Mouse (Mus musculus) adrenal gland, adult 18-20 months (tissue): ENCODE measurements around the gene Slc30a3. TPM values are rescaled to one million over a fixed set of nuclear protein-coding genes. Genes with fewer than 3 reads are reported as not detected.
"Not testable (repeated sequence)": the region's sequence is repeated elsewhere in the genome, so short reads cannot be mapped to it uniquely, and the experiment has no call there.

Experiments used
- DNase-seq, 2 experiments: peaks; one replicate each; pipeline ENCODE4 v3.0.0; 2021 to 2022; ENCODE audit warnings: low spot score in 2 of 2
- total RNA-seq, 2 experiments: library from RNA; stranded (reverse); gene quantifications; 1 replicate in 1 of 2; 2 replicates in 1 of 2; pipeline ENCODE4 v1.2.3; 2021

Slc30a3 gene
- total RNA-seq, 2 experiments from 2014 or later: not detected

DNA sequence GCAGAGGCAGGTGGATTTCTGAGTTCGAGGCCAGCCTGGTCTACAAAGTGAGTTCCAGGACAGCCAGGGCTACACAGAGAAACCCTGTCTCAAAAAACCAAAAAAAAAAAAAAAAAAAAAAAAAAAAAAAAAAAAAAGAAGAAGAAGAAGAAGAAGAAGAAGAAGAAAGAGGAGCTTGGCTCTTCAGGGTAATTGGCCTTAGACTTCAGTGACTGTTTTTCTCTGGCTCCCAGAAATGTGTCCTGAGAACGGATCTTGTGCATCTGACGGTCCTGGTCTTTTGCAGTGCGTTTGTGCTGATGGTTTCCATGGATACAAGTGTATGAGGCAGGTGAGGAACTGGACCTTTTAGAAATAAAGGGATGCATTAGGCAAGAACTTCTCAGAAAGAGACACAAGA is 54.3 kb downstream of the Slc30a3 start:
- not testable (repeated sequence) for DNase-seq

DNA sequence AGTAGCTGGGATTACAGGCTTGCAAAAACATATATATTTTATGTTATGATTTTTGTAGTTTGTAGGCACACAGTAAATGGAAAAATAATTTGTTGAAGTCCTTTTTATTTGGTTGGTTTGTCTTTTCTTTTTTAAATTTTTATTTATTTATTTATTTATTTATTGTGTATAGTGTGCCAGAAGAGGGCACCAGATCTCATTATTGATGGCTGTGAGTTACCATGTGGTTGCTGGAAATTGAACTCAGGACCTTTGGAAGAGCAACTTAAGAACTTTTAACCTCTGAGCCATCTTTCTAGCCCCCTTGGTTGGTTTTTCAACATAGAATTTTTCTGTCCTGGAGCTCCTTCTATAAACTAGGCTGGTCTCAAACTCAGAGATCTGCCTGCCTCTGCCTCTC is 57.6 kb downstream of the Slc30a3 start:
- DNase-seq: no peak

GRCm38 (mm10) chr5:31048763-31049641 is 59.0 kb downstream of the Slc30a3 start, which contains the start of gene Slc5a6:
Slc5a6 (minus strand) TSS chr5:31048924.
- DNase-seq: no peak

- peak; percentile 98 for DNase-seq
Measured at GRCm38 (mm10) chr5:31047848-31048762, 59.9 kb downstream of the Slc30a3 start, which contains the start of gene Atraid. Atraid (plus strand) TSS chr5:31048312.

- DNase-seq: no peak
Measured at GRCm38 (mm10) chr5:31047074-31047473, 61.0 kb downstream of the Slc30a3 start.

- no peak for DNase-seq
Measured at GRCm38 (mm10) chr5:31046416-31046815, 61.6 kb downstream of the Slc30a3 start.

DNA sequence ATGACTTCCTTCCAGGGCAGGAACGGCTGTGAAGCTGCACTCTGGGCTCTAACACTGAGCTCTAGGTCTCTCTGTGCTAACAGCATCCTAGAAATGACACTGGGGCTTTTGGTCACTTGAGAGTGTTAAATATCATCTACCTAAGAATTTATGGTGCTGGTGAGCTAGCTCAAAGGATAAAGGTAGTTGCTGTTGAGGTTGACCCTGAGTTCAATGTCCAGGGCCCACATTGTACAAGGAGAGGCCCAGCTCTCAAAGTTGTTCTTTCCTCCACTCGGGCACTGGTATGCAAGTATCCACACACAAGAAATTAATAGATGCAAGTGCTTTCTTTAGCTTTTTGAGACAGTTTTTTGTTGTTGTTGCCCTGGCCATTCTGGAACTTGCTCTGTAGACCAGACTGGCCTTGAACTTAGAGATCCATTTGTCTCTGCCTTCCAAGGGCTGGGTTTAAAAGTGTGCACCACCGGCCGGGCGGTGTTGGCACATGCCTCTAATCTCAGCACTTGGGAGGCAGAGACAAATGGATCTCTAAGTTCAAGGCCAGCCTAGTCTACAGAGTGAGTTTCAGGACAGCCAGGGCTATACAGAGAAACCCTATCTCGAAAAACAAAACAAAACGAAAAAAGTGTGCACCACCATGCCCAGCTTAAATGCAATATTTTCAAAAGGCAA is 69.7 kb downstream of the Slc30a3 start:
- DNase-seq: no peak

DNA sequence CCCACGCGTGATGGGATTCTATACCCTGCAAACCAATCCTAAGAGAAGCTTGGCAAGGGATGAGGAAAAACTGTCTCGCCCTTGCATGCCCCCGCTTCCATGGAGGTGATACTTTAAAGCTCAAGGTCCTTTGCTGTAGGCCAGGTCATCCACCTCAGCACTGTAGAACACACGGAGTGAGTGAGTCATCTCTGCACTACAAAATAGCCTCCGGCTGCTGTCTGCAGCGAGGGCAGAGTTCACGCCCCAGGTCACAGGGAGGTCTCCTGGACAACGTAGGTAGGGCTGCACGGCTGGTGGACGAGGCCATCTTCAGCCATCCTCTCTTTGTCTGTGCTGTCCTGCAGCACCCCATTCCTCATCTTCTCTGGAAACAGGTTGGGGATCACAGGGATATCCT is 71.5 kb downstream of the Slc30a3 start:
- DNase-seq: not testable (repeated sequence)

Other genes starting within 250 kb of the Slc30a3 start
- gene Tmem214, start 240.2 kb downstream of the Slc30a3 start, total RNA-seq: 10 to 100 TPM; 54.0 to 57.3 TPM
- 1 to 10 TPM; 8.3 TPM for gene Agbl5, start 219.5 kb downstream of the Slc30a3 start, total RNA-seq
- gene Ost4, start 200.4 kb downstream of the Slc30a3 start, total RNA-seq: 100 to 1,000 TPM; 219 to 254 TPM
- gene Emilin1, start 194.8 kb downstream of the Slc30a3 start, total RNA-seq: 10 to 100 TPM; 36.3 to 38.9 TPM
- gene Khk, start 186.8 kb downstream of the Slc30a3 start, total RNA-seq: 10 to 100 TPM; 58.3 to 59.0 TPM
- 1 to 10 TPM; 1.0 to 1.9 TPM for gene Cgref1, start 162.6 kb downstream of the Slc30a3 start, total RNA-seq
- gene Preb, start 147.9 kb downstream of the Slc30a3 start, total RNA-seq: 100 to 1,000 TPM; 146 to 149 TPM
- gene Tcf23, start 139.6 kb downstream of the Slc30a3 start, total RNA-seq: 1 to 10 TPM; 1.3 to 2.4 TPM
- gene Atraid, start 59.9 kb downstream of the Slc30a3 start, total RNA-seq: 100 to 1,000 TPM; 104 to 109 TPM
- gene Slc5a6, start 59.3 kb downstream of the Slc30a3 start, total RNA-seq: 10 to 100 TPM; 31.6 to 33.1 TPM
- gene Cad, start 53.5 kb downstream of the Slc30a3 start, total RNA-seq: 10 to 100 TPM; 17.5 to 25.4 TPM
- not detected for gene Dnajc5g, start 2.0 kb downstream of the Slc30a3 start, total RNA-seq
- gene Trim54, start 8.5 kb upstream of the Slc30a3 start, total RNA-seq: under 1 TPM in 1 of 2 experiments, not detected in 1; 0.35 TPM
- not detected for gene Ucn, start 30.6 kb upstream of the Slc30a3 start, total RNA-seq
- 10 to 100 TPM; 59.1 to 61.5 TPM for gene Mpv17, start 46.0 kb upstream of the Slc30a3 start, total RNA-seq
- 1 to 10 TPM; 1.9 to 2.2 TPM for gene Gm29609, start 71.7 kb upstream of the Slc30a3 start, total RNA-seq
- gene Gtf3c2, start 71.9 kb upstream of the Slc30a3 start, total RNA-seq: 10 to 100 TPM; 43.8 to 55.2 TPM
- gene Snx17, start 85.0 kb upstream of the Slc30a3 start, total RNA-seq: 100 to 1,000 TPM; 103 to 108 TPM
- gene Eif2b4, start 85.2 kb upstream of the Slc30a3 start, total RNA-seq: 10 to 100 TPM; 54.9 to 69.8 TPM
- gene Zfp513, start 94.1 kb upstream of the Slc30a3 start, total RNA-seq: 10 to 100 TPM; 25.9 to 29.2 TPM
- gene Ppm1g, start 112.5 kb upstream of the Slc30a3 start, total RNA-seq: 100 to 1,000 TPM; 110 to 129 TPM
- 10 to 100 TPM; 66.7 to 89.4 TPM for gene Nrbp1, start 132.6 kb upstream of the Slc30a3 start, total RNA-seq
- under 1 TPM in 1 of 2 experiments, not detected in 1; 0.60 TPM for gene Gm9970, start 133.0 kb upstream of the Slc30a3 start, total RNA-seq
- 1 to 10 TPM; 4.9 to 6.5 TPM for gene Krtcap3, start 143.5 kb upstream of the Slc30a3 start, total RNA-seq
- 10 to 100 TPM; 34.9 to 37.9 TPM for gene Ift172, start 182.9 kb upstream of the Slc30a3 start, total RNA-seq
- gene Fndc4, start 187.8 kb upstream of the Slc30a3 start, total RNA-seq: 10 to 100 TPM in 1 of 2 experiments, 1 to 10 TPM in 1; 9.5 to 10.3 TPM
- gene Gckr, start 189.2 kb upstream of the Slc30a3 start, total RNA-seq: under 1 TPM; 0.22 to 0.36 TPM